Mouse (Mus musculus) cortical plate, adult 2 months (tissue): Measurements from ENCODE around the gene Tdg.

Experiments
- CTCF ChIP-seq: fragments of 200-500 bp; IDR thresholded peaks from 2 replicates; pipeline ENCODE4 v1.5.1; 2011; ENCODE audit warnings: mild to moderate bottlenecking, control low read depth, low read length; ENCODE audit not compliant: insufficient read depth; ENCODE audit errors: extremely low read depth
- POLR2A ChIP-seq: fragments of 200-500 bp; IDR thresholded peaks from 2 replicates; pipeline ENCODE4 v1.6.1; 2011; ENCODE audit warnings: mild to moderate bottlenecking, low read length, control low read depth; ENCODE audit not compliant: insufficient read depth; ENCODE audit errors: extremely low read depth

DNA sequence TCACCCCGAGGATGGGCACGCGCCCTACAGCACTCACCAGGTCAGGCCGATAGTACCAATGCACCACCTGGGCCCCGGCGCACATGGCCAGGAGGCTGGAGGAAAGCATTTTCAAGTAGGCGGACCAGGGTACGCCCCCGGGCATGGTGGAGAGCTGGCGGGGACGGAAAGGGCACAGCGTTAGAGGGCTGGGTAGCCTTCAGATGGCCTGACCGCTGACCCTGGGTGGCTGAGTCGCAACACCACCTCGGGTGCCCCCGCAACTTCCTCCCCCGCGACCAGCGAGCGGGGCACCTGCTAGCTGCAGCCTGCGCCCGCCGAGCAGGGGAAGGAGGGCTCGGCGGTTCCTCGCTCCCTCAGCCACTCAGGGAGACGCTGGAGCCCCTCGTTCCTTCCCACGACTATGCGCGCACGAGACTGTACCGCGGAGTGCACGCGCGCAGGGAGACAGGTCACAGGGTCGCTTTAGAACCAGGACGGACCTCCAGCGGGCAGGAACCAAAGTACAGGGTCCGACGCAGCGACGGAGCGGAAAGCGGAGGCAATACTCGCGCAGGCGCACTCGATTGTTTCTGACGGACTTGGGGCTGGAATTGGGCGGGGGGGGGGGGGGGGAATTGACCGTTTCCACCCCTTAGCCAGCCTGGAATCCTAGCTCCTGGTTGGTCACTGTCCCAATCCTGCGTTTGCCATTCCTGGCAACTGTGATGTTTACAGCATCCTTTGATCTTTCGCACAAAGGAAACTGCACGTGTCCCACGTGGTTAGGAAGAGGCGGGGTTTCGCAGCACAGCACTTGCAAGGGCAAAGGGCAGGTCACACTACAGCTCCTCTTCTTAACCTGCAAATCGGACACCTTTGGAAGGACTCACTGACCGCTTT is 6.7 kb upstream of the Tdg start, which contains the start of gene 1190007I07Rik:
- TF ChIP-seq CTCF (no peak), POLR2A (peak; percentile 30; the same call in 1 of the 2 replicates)
